Mouse (Mus musculus) embryonic facial prominence, embryonic 11.5 days (tissue): Measurements from ENCODE around the gene Stag1. TPM values are rescaled to one million over a fixed set of nuclear protein-coding genes. Genes with fewer than 3 reads are reported as not detected.

Experiments used
- ATAC-seq: fragments of 200-750 bp; cut with Nextera tagmentation; replicated peaks from 2 replicates; pipeline ENCODE4 v1.8.0; 2017; ENCODE audit warnings: low read depth; ENCODE audit not compliant: insufficient number of reproducible peaks, low FRiP score, low TSS enrichment
- DNase-seq: peaks from one replicate; pipeline ENCODE4 v3.0.0-alpha.2; 2015; ENCODE audit warnings: low spot score
- H3K27ac ChIP-seq: fragments of 300-500 bp; sonication (generic); replicated peaks from 2 replicates; pipeline ENCODE4 v1.5.1; 2014; ENCODE audit warnings: mild to moderate bottlenecking, low read depth, low read length, control low read depth
- H3K27me3 ChIP-seq: fragments of 300-500 bp; sonication (generic); 2 replicates; pipeline ENCODE4 v1.6.1; 2014; ENCODE audit warnings: mild to moderate bottlenecking, low read length, moderate library complexity, mixed read lengths; ENCODE audit not compliant: control insufficient read depth, insufficient read depth
- H3K36me3 ChIP-seq: fragments of 300-500 bp; sonication (generic); replicated peaks from 2 replicates; pipeline ENCODE4 v1.6.1; 2014; ENCODE audit warnings: low read depth, mild to moderate bottlenecking, low read length, moderate library complexity, mixed read lengths; ENCODE audit not compliant: control insufficient read depth, insufficient read depth
- H3K4me1 ChIP-seq: fragments of 300-500 bp; sonication (generic); 2 replicates; pipeline ENCODE4 v1.6.1; 2014; ENCODE audit warnings: low read length, mixed read lengths; ENCODE audit not compliant: control insufficient read depth, insufficient read depth
- H3K4me2 ChIP-seq: fragments of 300-500 bp; sonication (generic); 2 replicates; pipeline ENCODE4 v1.6.1; 2014; ENCODE audit warnings: low read depth, mild to moderate bottlenecking, control low read depth, low read length, moderate library complexity
- H3K4me3 ChIP-seq: fragments of 300-500 bp; sonication (generic); 2 replicates; pipeline ENCODE4 v1.5.1; 2014; ENCODE audit warnings: low read depth, low read length, control low read depth
- H3K9ac ChIP-seq: fragments of 300-500 bp; sonication (generic); replicated peaks from 2 replicates; pipeline ENCODE4 v1.6.1; 2014; ENCODE audit warnings: mild to moderate bottlenecking, control low read depth, low read length
- H3K9me3 ChIP-seq: fragments of 300-500 bp; sonication (generic); replicated peaks from 2 replicates; pipeline ENCODE4 v1.6.1; 2016; ENCODE audit warnings: mild to moderate bottlenecking, low read length, inconsistent platforms, mixed read lengths; ENCODE audit not compliant: control insufficient read depth
- WGBS: fragments of 180-500 bp; shearing (Covaris S2); extraction: QIAGEN DNeasy Blood & Tissue Kit; methylation state at CpG from one replicate; pipeline ENCODE4 v1.1.7; 2014; 5-methylcytosine and 5-hydroxymethylcytosine counted together
- polyA plus RNA-seq: library from polyadenylated mRNA; unstranded; fragments of >200 nt; fragmentation: Nextera tagmentation; extraction: Ambion mirVana; gene quantifications from 2 replicates; pipeline ENCODE4 v1.2.1, GENCODE M21; 2014

Stag1 gene
- polyA plus RNA-seq, 1 experiment from 2014 or later, result 61.7 TPM

DNA sequence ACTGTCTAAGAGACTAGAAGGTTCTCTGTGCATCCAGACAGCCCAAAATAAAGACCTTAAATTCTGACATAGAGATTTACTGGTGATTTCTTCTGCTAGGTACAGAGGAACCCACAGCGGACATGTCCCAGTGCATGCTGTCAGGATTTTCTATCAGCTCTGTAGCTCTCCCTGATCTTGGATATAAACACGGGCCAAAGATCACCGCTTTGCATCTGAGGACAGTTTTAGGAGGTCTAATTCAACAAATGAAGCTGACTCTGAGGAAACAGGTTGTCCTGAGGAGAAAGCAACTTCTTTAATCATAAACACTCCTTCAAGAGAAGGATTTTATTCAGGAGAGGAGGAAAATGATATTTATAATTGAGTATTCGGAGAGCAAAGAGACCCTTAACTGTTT lies 13.6 kb upstream of the Stag1 start:
- DNase-seq, result no peak
- no peaks in the 10 kb centered on the region; the same call in 1 of the 2 replicates for H3K4me1 ChIP-seq
- H3K4me3 ChIP-seq, result no peak overlapping the region
- H3K4me2 ChIP-seq, result no peak overlapping the region
- H3K27me3 ChIP-seq, result no peaks in the 10 kb centered on the region
- no peak overlapping the region for H3K9ac ChIP-seq
- no peak overlapping the region for H3K27ac ChIP-seq
- no peaks in the 10 kb centered on the region for H3K36me3 ChIP-seq
- H3K9me3 ChIP-seq, result no peaks in the 10 kb centered on the region
- WGBS, result 80% methylated on average over 4 of the region's 4 CpGs
- ATAC-seq, result no peak

DNA sequence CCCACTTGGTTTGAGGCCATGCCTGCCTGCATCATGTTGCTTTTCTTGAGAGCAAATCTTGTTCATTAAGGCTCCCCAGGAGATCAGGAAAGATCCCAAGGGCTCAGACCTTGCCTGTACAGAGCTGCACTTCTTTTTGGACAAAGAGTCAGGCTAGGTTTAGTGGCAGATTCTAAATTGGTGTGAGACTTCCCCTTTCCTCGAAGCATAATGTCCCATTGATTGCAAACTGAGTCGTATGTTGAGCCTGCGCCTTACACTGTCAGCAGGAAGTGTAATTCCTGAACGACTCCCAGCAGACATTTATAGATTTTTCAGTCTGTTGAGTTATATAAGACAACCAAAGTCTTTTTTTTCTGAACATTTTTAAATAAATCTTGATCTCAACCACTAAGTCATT lies 7.1 kb upstream of the Stag1 start:
- 58% methylated on average over 4 of the region's 4 CpGs for WGBS
- DNase-seq (no peak), ATAC-seq (no peak)
- no peaks in the 10 kb centered on the region for H3K9me3 ChIP-seq
- no peak overlapping the region for H3K27ac ChIP-seq
- no peaks in the 10 kb centered on the region for H3K4me1 ChIP-seq
- H3K9ac ChIP-seq, result no peak overlapping the region
- H3K27me3 ChIP-seq, result no peaks in the 10 kb centered on the region
- no peak overlapping the region for H3K4me3 ChIP-seq
- H3K36me3 ChIP-seq, result no peaks in the 10 kb centered on the region
- H3K4me2 ChIP-seq, result no peak overlapping the region

DNA sequence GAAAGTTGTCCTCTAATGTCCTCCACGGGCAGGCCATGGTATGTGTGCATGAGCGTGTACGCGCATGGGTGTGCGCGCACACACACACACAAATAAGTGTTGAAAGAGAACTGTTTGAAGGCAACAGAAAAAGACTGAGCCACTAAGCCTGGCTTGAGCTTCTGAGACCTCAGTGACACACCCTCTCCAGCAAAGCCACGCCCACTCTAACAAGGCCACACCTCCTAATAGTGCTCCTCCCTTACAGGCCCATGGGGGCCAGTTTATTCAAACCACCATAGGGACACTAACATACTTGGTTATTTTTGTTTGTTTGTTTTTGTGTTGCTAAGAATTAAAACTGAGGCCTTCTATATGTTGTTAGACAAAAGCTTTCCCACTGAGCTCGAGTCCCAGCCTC lies 1.3 kb upstream of the Stag1 start:
- no peak overlapping the region for H3K4me3 ChIP-seq
- ATAC-seq (no peak), DNase-seq (no peak)
- H3K4me2 ChIP-seq, result no peak overlapping the region
- no peaks in the 10 kb centered on the region for H3K27me3 ChIP-seq
- H3K9ac ChIP-seq, result no peak overlapping the region
- H3K36me3 ChIP-seq, result no peaks in the 10 kb centered on the region
- WGBS, result 88% methylated on average over 8 of the region's 8 CpGs
- H3K4me1 ChIP-seq, result no peaks in the 10 kb centered on the region; the same call in 1 of the 2 replicates
- no peaks in the 10 kb centered on the region for H3K9me3 ChIP-seq
- no peak overlapping the region for H3K27ac ChIP-seq

DNA sequence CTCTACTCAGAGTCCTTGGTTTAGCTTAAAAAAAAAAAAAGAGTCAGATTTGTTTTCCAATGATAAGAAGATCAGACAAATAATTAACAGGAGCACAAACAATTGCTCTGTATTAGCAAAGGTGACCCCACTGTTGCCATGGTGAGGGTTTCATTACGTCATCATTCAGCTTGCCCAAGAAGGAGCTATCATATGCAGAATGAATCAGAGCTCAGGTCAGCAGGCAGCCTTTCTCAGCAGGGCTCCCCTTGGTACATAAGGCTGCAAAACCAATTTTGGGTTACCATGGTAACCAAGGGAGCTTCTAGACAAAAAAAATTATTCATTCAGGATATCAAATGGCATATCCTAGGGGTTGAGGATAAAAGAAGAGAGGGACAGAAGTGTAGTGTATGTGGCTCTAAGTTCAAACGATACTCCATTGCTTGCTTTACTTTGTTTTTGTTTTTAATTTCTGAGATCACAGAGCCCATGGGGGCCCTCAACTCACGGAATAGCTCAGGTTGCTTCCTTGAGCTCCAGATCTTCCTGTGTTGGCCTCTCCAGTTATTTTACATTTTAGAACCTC lies 2.2 kb downstream of the Stag1 start:
- Histone ChIP-seq H3K36me3 (no peaks in the 10 kb centered on the region), H3K9ac (no peak overlapping the region), H3K9me3 (no peaks in the 10 kb centered on the region), H3K4me3 (no peak overlapping the region), H3K27me3 (no peaks in the 10 kb centered on the region), H3K27ac (no peak overlapping the region), H3K4me1 (no peaks in the 10 kb centered on the region; the same call in 1 of the 2 replicates), H3K4me2 (no peak overlapping the region)
- DNase-seq (peak; percentile 45), ATAC-seq (no peak)
- WGBS, result 61% methylated on average over 3 of the region's 3 CpGs

DNA sequence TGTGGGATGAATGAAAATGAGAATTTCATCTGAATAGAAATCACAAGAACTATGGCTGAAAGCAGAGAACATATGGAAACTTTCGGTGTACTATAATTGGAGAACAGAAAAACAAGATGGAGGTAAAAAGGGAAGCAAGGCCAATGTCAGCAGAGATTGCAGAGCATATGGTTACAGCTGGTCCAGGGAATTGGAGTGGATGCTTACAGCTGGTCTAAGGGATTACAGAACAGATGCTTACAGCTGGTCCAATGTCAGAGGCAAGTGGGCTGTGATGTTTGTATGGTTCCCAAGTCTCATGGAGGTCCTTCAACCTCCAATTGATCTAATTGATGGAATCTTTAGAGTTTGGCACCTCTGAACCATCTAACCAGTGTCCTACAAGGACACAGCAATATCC lies 4.5 kb downstream of the Stag1 start:
- H3K36me3 ChIP-seq, result no peaks in the 10 kb centered on the region
- ATAC-seq, result no peak
- no peak overlapping the region for H3K4me2 ChIP-seq
- H3K4me1 ChIP-seq, result no peaks in the 10 kb centered on the region; the same call in 1 of the 2 replicates
- H3K27me3 ChIP-seq, result no peaks in the 10 kb centered on the region
- DNase-seq, result no peak
- no peak overlapping the region for H3K4me3 ChIP-seq
- no peak overlapping the region for H3K9ac ChIP-seq
- WGBS, result 95% methylated on average over 1 of the region's 1 CpGs
- no peak overlapping the region for H3K27ac ChIP-seq
- H3K9me3 ChIP-seq, result no peaks in the 10 kb centered on the region

DNA sequence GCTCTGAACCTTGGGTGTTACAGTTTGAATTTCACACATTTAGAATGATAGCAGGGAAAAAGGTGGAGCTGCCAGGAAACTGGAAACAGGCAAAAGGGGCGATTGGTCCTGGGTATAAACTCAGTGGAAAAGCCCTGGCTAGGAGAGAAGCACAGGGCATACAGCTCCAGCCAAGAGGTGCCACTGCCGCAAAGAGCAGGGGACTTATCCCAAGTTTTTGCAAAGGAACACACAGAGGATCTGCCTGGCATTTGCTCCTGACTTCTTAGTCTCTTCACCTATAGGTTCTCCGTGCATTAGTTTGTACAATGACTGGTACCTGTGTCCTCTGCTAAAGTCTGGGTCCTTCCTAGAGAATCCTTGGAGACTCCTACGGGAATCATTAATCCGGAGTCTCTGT lies 5.6 kb downstream of the Stag1 start:
- WGBS, result 65% methylated on average over 5 of the region's 5 CpGs
- ATAC-seq, result no peak
- H3K4me1 ChIP-seq, result no peaks in the 10 kb centered on the region; the same call in 1 of the 2 replicates
- H3K27me3 ChIP-seq, result no peaks in the 10 kb centered on the region
- H3K27ac ChIP-seq, result no peak overlapping the region
- no peaks in the 10 kb centered on the region for H3K9me3 ChIP-seq
- no peaks in the 10 kb centered on the region for H3K36me3 ChIP-seq
- no peak overlapping the region for H3K4me3 ChIP-seq
- DNase-seq, result no peak
- H3K9ac ChIP-seq, result no peak overlapping the region
- no peak overlapping the region for H3K4me2 ChIP-seq

DNA sequence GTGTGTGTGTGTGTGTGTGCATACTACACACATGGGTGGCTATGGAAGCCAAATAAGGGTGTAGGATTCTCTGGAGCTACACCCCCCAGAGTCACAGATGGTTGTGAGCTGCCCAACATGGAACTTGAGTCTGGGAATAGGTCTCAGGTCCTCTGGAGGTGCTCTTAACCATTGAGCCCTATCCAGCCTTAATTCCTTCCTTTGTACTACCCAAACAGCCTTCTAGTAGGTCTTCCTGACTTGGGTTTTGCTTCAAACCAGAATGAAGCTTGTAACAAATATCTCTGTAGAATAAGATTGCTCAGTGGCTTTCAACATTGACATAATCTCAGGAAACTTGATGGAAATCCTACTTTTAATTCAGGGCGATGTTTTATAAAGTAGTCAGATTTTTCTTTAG lies 7.9 kb downstream of the Stag1 start:
- no peak overlapping the region for H3K4me2 ChIP-seq
- no peaks in the 10 kb centered on the region for H3K36me3 ChIP-seq
- no peak for DNase-seq
- H3K4me1 ChIP-seq, result no peaks in the 10 kb centered on the region
- WGBS, result 93% methylated on average over 1 of the region's 1 CpGs
- no peak overlapping the region for H3K4me3 ChIP-seq
- H3K9me3 ChIP-seq, result no peaks in the 10 kb centered on the region
- no peak overlapping the region for H3K9ac ChIP-seq
- H3K27me3 ChIP-seq, result no peaks in the 10 kb centered on the region
- H3K27ac ChIP-seq, result no peak overlapping the region
- ATAC-seq, result no peak

DNA sequence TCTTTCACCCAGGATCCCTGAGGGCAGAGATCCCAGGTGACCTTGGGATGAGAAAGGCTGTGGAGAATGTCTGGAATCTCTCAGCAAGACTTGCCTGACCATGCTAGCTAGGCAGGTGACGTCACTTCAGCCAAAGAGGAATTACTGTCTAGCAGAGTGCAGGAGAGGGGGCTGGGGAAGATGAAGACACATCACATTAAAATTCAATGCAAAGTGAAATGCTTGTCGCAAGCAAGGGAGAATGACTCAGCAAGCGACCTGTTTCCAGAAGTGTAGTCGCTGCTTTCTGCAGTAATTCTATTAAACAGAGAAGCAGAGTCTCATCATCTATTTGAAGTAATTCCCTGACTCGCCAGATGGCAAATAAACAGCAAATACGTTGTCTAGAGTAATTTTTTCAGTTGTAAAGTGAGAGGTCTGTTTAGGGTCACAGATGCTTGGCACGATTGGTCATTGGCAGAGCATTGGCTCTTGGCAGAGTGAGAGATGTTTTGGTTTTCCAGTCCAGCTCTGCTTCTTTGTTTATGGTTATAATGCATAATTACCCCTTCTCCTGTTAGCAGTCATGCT lies 8.5 kb downstream of the Stag1 start:
- no peak overlapping the region for H3K4me2 ChIP-seq
- H3K36me3 ChIP-seq, result no peaks in the 10 kb centered on the region
- H3K4me3 ChIP-seq, result no peak overlapping the region
- no peaks in the 10 kb centered on the region for H3K4me1 ChIP-seq
- WGBS, result 57% methylated on average over 7 of the region's 7 CpGs
- no peaks in the 10 kb centered on the region for H3K27me3 ChIP-seq
- H3K27ac ChIP-seq, result no peak overlapping the region
- no peaks in the 10 kb centered on the region for H3K9me3 ChIP-seq
- ATAC-seq (no peak), DNase-seq (peak; percentile 45)
- no peak overlapping the region for H3K9ac ChIP-seq
